Mouse (Mus musculus): ENCODE data around the gene Pkig. TPM values are rescaled to one million over a fixed set of nuclear protein-coding genes. Genes with fewer than 3 reads are reported as not detected.
"Not testable (repeated sequence)": the region's sequence is repeated elsewhere in the genome, so short reads cannot be mapped to it uniquely, and the experiment has no call there.

Gene Pkig
- total RNA-seq (2017): 93.6 and 95.4 TPM in 2 replicates

GRCm38 (mm10) chr2:163657975-163658886, at the start of gene Pkig:
Gene Pkig (plus strand): TSS chr2:163658386.
- peak; percentile 18; the same call in 1 of the 2 replicates for ATAC-seq (ENCODE audit: extremely low read depth, insufficient number of reproducible peaks, low FRiP score, poor library complexity, severe bottlenecking)

DNA sequence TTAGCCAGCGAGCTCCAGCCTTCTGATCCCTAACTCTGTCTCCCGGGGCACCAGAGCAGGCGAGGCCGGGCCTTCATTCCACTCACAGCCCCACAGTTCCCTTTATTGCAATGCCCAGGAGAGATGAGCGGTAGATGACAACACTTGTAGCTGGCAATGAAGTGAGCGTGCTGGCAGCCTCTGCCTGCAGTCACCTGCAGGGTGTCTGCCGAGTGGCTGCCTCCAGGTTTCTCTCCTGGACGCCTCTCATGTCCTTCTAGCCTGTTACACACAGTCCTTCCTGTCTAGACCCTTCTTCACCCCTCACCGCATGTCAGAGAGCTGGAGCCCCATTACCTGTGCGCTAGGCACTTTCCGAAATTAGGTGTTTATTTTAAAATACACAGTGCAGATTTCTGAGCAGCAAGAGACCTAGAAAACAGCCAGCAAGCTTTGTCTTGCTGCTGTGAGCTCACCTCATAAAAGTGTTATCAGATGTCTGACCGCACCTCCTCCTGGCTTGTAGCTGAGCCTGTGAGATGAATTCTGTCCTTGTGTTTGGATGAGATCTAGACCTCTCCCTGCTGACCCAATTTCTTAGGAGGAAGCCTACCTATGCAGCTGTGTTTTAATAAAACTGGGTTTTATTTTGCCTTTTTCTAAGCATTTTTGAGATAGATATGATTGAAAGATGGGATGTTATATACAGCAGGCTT, 48.8 kb upstream of the Pkig start:
- no peak for ATAC-seq (ENCODE audit: extremely low read depth, insufficient number of reproducible peaks, low FRiP score, poor library complexity, severe bottlenecking)

- no peak for ATAC-seq (ENCODE audit: extremely low read depth, insufficient number of reproducible peaks, low FRiP score, poor library complexity, severe bottlenecking)
These were observed 47.0 kb upstream of the Pkig start for GRCm38 (mm10) chr2:163611176-163611575.

- no peak for ATAC-seq (ENCODE audit: extremely low read depth, insufficient number of reproducible peaks, low FRiP score, poor library complexity, severe bottlenecking)
These were observed 45.0 kb upstream of the Pkig start for GRCm38 (mm10) chr2:163613206-163613605.

DNA sequence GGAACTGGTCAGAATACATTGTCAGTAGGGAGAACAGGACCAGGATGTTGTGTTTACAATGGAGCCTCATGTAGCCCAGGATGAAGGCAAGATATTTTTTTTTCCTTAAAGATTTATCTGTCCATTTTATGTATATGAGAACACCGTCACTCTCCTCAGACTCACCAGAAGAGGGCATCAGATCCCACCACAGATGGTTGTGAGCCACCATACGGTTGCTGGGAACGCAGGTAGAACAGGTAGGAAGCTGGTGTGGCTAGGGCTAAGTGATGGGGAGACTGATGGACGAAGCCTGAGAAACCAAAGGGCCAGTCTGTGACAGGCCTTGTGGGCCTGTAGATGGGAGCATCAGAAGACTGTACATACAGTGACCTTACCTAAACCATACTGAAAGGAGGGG, 44.2 kb upstream of the Pkig start:
- ATAC-seq (ENCODE audit: extremely low read depth, insufficient number of reproducible peaks, low FRiP score, poor library complexity, severe bottlenecking): no peak

- no peak for ATAC-seq (ENCODE audit: extremely low read depth, insufficient number of reproducible peaks, low FRiP score, poor library complexity, severe bottlenecking)
These were observed 42.8 kb upstream of the Pkig start for GRCm38 (mm10) chr2:163615401-163615800.

DNA sequence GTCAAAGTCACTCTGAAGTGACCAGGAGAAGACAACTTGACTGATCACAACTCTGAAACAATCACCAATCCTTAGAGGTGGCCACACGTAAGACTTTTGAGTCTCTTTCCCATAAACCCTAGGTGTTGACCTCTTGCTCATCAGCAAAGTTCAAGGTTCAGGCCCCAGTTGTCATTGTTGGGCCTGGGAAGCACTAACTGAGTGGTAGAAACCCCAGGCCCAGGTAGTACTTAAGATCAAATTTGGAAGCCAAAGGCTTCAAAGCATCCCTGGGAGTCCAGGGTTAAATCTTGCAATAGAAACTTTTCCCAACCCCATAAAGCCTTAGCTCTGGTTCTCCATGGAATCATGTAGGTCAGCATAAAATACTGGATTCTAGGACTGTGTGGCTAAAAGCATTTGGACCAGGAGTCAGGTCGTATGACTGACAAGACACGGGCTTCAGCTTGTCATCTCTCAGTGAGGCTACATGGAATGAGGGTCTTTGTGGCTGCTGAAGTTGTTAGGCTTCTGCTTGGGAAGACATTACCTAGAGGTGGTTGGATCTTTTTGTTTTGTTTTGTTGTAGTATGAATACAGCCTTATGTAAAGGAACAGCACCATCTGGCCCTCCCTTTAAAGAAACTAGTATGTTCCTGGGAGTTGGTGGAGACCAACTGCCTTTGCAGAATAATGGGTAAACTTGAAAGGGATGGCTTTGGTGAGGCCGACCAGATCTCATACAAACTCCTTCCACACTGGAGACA, 42.1 kb upstream of the Pkig start:
- ATAC-seq (ENCODE audit: extremely low read depth, insufficient number of reproducible peaks, low FRiP score, poor library complexity, severe bottlenecking): no peak

GRCm38 (mm10) chr2:163616652-163617227, 41.4 kb upstream of the Pkig start:
- ATAC-seq (ENCODE audit: extremely low read depth, insufficient number of reproducible peaks, low FRiP score, poor library complexity, severe bottlenecking): no peak

DNA sequence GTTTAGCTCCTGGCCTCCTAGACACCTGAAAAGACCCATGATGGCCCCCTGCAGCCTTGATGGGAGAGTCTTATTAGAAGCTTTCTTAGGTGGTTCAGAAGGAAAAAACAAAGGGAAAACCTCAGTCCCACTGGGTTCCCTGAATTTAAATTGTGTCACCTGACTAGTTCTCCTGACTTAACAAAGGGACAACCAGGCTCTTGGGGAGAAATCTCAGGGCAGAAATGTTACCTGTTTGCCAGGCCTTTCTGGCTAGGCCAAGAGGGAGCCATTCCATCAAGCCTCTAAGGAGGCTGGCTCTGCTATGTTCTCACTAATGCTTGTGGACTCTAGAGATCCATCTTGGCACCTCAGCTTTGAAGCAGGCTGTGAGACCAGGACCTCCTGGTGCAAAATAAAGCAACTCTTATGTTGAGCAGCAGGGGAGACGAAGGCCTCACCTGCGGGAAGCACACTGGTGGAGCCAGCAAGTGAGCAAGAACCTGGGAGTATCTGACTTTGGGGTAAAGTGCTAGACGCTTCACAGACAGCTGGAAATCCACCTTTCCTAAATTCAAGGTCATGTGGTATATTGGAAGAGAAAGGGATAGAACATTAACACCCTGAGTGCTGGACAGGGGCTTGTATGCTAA, 40.8 kb upstream of the Pkig start:
- no peak for ATAC-seq (ENCODE audit: extremely low read depth, insufficient number of reproducible peaks, low FRiP score, poor library complexity, severe bottlenecking)

GRCm38 (mm10) chr2:163617874-163618273, 40.3 kb upstream of the Pkig start:
- ATAC-seq (ENCODE audit: extremely low read depth, insufficient number of reproducible peaks, low FRiP score, poor library complexity, severe bottlenecking): no peak

DNA sequence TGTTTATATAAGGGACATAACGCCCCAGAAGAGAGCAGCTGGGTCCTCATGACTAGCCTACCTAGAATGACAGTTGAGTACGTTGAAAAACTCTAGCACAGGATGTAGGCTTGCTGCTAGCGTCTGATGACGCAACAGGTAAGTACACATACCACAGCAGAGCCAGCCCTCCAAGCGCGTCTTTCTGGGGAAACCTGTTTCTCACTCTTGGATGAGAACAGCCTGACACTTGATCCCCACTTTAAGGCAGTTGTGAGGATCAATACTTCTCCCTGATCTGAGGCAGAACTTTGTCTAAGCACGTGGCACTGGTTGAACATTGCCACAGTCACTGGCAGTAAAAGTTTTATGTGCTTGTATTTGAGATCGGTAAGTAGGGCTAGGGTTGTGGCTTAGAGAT, 37.7 kb upstream of the Pkig start:
- ATAC-seq (ENCODE audit: extremely low read depth, insufficient number of reproducible peaks, low FRiP score, poor library complexity, severe bottlenecking): no peak

DNA sequence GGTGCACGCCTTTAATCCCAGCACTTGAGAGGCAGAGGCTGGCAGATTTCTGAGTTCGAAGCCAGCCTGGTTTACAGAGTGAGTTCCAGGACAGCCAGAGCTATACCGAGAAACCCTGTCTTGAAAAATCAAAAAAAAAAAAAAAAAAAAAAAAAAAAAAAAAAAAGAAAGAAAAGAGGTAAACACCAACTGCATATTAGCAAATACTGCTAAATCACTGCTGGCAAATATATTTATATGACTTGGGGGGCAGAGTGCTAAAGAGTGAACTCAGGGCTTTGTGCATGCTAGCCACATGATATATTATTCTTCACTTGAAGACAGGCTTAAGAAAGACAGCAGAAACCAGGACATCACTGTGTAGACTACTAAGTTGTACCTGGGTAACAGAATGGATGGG, 36.8 kb upstream of the Pkig start:
- ATAC-seq (ENCODE audit: extremely low read depth, insufficient number of reproducible peaks, low FRiP score, poor library complexity, severe bottlenecking): not testable (repeated sequence)

- no peak for ATAC-seq (ENCODE audit: extremely low read depth, insufficient number of reproducible peaks, low FRiP score, poor library complexity, severe bottlenecking)
These were observed 27.0 kb upstream of the Pkig start for GRCm38 (mm10) chr2:163631223-163631622.

DNA sequence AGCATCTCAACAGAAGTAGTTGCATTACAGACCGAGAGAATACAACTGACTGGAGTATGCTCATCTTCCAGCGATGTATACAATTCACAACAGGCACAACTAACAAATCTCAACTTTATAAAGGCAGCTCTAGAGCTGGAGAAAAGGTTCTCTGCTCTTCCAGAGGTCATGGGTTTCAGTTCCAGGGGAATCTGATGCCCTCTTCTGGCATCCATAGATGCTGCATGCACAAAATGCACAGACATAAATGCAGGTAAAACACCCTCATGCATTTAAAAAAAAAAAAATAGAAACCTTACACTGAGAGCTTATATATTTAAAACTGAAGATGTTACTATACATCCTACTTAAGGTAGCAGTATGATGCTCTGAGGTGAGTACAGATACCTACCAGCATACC, 26.5 kb upstream of the Pkig start:
- no peak for ATAC-seq (ENCODE audit: extremely low read depth, insufficient number of reproducible peaks, low FRiP score, poor library complexity, severe bottlenecking)

- no peak for ATAC-seq (ENCODE audit: extremely low read depth, insufficient number of reproducible peaks, low FRiP score, poor library complexity, severe bottlenecking)
These were observed 24.0 kb upstream of the Pkig start for GRCm38 (mm10) chr2:163634211-163634610.

DNA sequence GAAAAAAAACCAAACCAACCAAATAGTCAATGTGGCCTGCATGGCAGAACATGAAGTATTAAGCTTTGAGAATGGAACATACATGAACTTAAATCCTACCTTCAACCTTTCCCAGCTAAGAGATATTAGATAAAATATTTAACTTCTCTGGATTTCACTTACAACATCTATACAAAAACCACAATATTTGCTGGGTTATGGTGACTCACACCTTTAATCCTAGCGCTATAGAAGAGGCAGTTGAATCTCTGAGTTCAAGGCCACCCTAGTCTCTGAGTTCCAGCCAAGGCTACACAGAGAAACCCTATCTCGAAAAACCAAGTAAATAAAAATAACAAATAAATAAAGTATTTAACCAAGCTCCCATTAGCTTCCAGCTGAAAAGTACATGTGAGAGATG, 22.1 kb upstream of the Pkig start:
- ATAC-seq (ENCODE audit: extremely low read depth, insufficient number of reproducible peaks, low FRiP score, poor library complexity, severe bottlenecking): no peak

DNA sequence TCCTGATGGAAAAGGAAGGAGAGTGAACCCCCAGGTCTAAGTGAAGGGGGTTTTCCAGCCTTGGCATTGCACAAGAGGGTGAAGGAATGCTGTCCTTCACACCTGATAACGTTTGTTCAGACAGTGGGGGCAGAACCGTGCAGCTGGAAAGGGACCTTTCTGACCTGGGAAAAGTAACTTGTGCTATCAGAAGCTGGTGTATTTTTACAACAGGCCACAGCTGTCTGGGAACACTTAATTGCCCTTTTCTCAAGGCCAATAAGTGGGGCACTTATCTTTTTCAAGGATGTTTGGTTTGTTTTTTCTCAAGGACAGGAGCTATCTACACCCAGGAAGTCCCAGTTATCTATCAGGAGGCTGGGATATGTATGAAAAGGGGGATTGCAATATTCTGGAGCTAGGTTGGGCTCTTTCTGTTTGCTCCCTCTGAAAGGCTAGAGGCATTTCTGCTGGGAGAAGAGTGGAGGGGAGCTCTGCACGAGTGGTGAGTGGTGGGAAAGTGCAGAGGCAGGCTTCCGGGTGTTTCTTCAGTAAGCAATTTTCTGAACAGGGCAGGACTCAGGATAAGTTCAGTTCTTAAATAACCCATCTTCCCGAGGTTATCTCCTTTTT, 20.4 kb upstream of the Pkig start:
- ATAC-seq (ENCODE audit: extremely low read depth, insufficient number of reproducible peaks, low FRiP score, poor library complexity, severe bottlenecking): no peak

DNA sequence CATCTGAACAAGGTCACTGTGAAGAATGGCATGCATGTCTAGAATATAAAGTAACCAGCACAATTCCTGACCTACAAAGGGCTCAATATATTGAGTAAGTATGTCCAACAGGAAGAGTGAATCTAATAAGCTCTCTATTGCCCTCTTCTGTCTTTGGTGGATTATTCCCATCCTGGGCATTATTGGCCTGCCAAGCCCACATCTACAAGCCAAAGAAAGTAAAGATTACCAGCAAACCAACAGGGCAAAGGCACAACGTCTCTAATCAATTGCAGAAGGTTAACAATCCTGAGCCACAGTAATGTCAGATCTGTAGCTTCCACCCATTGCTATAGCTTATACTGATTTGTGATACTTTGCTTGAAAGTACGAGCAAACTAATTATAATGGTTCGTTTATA, 17.7 kb upstream of the Pkig start:
- ATAC-seq (ENCODE audit: extremely low read depth, insufficient number of reproducible peaks, low FRiP score, poor library complexity, severe bottlenecking): no peak
